Comparison of ENCODE assay signal across 8 mouse cellular contexts in genomic region chr2:25982052-25982425, GRCm38 (mm10). TPM values are rescaled to one million over a fixed set of nuclear protein-coding genes. Genes with fewer than 3 reads are reported as not detected.
DNase-seq lines count a peak whose midpoint lies in the region; ATAC-seq lines count a peak whose summit lies in the region.

No protein-coding gene starts in this region.

- H3K27ac ChIP-seq in neural tube, embryonic 11.5 days (ENCODE audit: low read depth, low read length), result no peak overlapping the region; the same call in 1 of the 2 replicates
- H3K27ac ChIP-seq in intestine, embryonic 16.5 days (ENCODE audit: low read length), result no peak overlapping the region
- peak overlapping the region; percentile 84 for H3K27ac ChIP-seq in liver, embryonic 13.5 days
- peak overlapping the region; percentile 94 for H3K27ac ChIP-seq in neural tube, embryonic 15.5 days (replicated peaks)

- DNase-seq in neural tube, embryonic 11.5 days (ENCODE audit: low spot score), result peak; percentile 35
- DNase-seq in neural tube, embryonic 10.5 days (ENCODE audit: extremely low spot score, low spot score), result no peak
- DNase-seq in cerebellum, postnatal 25 days, result peak; percentile 77 to 86
- DNase-seq in gastrocnemius, postnatal 36 days, result peak; percentile 44 to 52
- DNase-seq in liver, embryonic 13.5 days, result peak; percentile 29
- peak; percentile 49 for DNase-seq in urinary bladder, adult 2 months (ENCODE audit: low spot score)

- H3K27me3 ChIP-seq in neural tube, embryonic 11.5 days (ENCODE audit: control insufficient read depth, insufficient read depth, low read length), result no peaks in the 10 kb centered on the region
- H3K27me3 ChIP-seq in intestine, embryonic 16.5 days (replicated peaks; ENCODE audit: control insufficient read depth, insufficient read depth, low read length), result no peaks in the 10 kb centered on the region
- H3K27me3 ChIP-seq in liver, embryonic 13.5 days, result peaks cover 13% of the 10 kb centered on the region; the same call in 1 of the 2 replicates
- H3K27me3 ChIP-seq in neural tube, embryonic 15.5 days (replicated peaks), result no peaks in the 10 kb centered on the region

- peak overlapping the region; percentile 87 for H3K4me2 ChIP-seq in neural tube, embryonic 11.5 days (ENCODE audit: low read depth)
- peak overlapping the region; percentile 92 for H3K4me2 ChIP-seq in intestine, embryonic 16.5 days (ENCODE audit: low read depth, low read length)
- H3K4me2 ChIP-seq in liver, embryonic 13.5 days, result peak overlapping the region; percentile 95
- H3K4me2 ChIP-seq in neural tube, embryonic 15.5 days, result peak overlapping the region; percentile 80

- no peaks in the 10 kb centered on the region for H3K9me3 ChIP-seq in neural tube, embryonic 11.5 days (ENCODE audit: control insufficient read depth, low read length)
- H3K9me3 ChIP-seq in intestine, embryonic 16.5 days (ENCODE audit: control insufficient read depth, low read length), result no peaks in the 10 kb centered on the region
- no peaks in the 10 kb centered on the region for H3K9me3 ChIP-seq in liver, embryonic 13.5 days (replicated peaks)
- H3K9me3 ChIP-seq in neural tube, embryonic 15.5 days (replicated peaks), result no peaks in the 10 kb centered on the region

- H3K9ac ChIP-seq in neural tube, embryonic 11.5 days (ENCODE audit: low read length), result peak overlapping the region; percentile 98
- peak overlapping the region; percentile 90 for H3K9ac ChIP-seq in intestine, embryonic 16.5 days (ENCODE audit: low read depth, low read length)
- peak overlapping the region; percentile 96 for H3K9ac ChIP-seq in liver, embryonic 13.5 days
- H3K9ac ChIP-seq in neural tube, embryonic 15.5 days (replicated peaks), result peak overlapping the region; percentile 97

- no peak for ATAC-seq in neural tube, embryonic 11.5 days (ENCODE audit: insufficient read depth, low FRiP score, low TSS enrichment)
- no peak for ATAC-seq in intestine, embryonic 16.5 days
- ATAC-seq in liver, embryonic 13.5 days (ENCODE audit: low read depth), result no peak
- ATAC-seq in neural tube, embryonic 15.5 days (ENCODE audit: low FRiP score), result no peak

- WGBS in neural tube, embryonic 11.5 days, result 1% methylated on average over 16 of the region's 16 CpGs
- WGBS in intestine, embryonic 16.5 days, result 0% methylated on average over 16 of the region's 16 CpGs
- WGBS in liver, embryonic 13.5 days (ENCODE audit: insufficient replicate concordance), result 2% methylated on average over 16 of the region's 16 CpGs
- WGBS in neural tube, embryonic 15.5 days, result under 1% methylated on average over 16 of the region's 16 CpGs

- peak overlapping the region; percentile 97 for H3K4me3 ChIP-seq in neural tube, embryonic 11.5 days (ENCODE audit: low read depth, low read length)
- peak overlapping the region; percentile 94 for H3K4me3 ChIP-seq in intestine, embryonic 16.5 days (ENCODE audit: low read length)
- H3K4me3 ChIP-seq in liver, embryonic 13.5 days (replicated peaks), result peak overlapping the region; percentile 95
- peak overlapping the region; percentile 73 for H3K4me3 ChIP-seq in neural tube, embryonic 15.5 days (replicated peaks)

- intact Hi-C loops in gastrocnemius, postnatal 36 days (cut with DNase I), result no loop called here

- no peaks in the 10 kb centered on the region for H3K36me3 ChIP-seq in neural tube, embryonic 11.5 days (ENCODE audit: control insufficient read depth, insufficient read depth, low read length)
- no peaks in the 10 kb centered on the region for H3K36me3 ChIP-seq in intestine, embryonic 16.5 days (ENCODE audit: control insufficient read depth, insufficient read depth, low read length)
- H3K36me3 ChIP-seq in liver, embryonic 13.5 days, result peaks cover 3% of the 10 kb centered on the region; the same call in 1 of the 2 replicates
- no peaks in the 10 kb centered on the region for H3K36me3 ChIP-seq in neural tube, embryonic 15.5 days

- H3K4me1 ChIP-seq in neural tube, embryonic 11.5 days (ENCODE audit: control insufficient read depth, insufficient read depth, low read length), result peaks cover 20% of the 10 kb centered on the region
- peaks cover 35% of the 10 kb centered on the region for H3K4me1 ChIP-seq in intestine, embryonic 16.5 days (ENCODE audit: control insufficient read depth, insufficient read depth, low read length)
- H3K4me1 ChIP-seq in liver, embryonic 13.5 days (replicated peaks), result peaks cover 62% of the 10 kb centered on the region
- peaks cover 58% of the 10 kb centered on the region for H3K4me1 ChIP-seq in neural tube, embryonic 15.5 days

RNA-seq across cellular contexts. Expression of gene Camsap1, which starts 1.0 kb away (rescaled TPM):
- polyA plus RNA-seq in neural tube, embryonic 11.5 days (2014; fragmentation: Nextera tagmentation; extraction: Ambion mirVana), result 60.4 and 62.1 TPM in 2 replicates
- 10 to 100 TPM; 34.3 to 34.9 TPM for total RNA-seq in gastrocnemius, postnatal 36 days (2021)
- 3.3 and 4.2 TPM in 2 replicates for polyA plus RNA-seq in intestine, embryonic 16.5 days (2015; fragmentation: Nextera tagmentation; extraction: Ambion mirVana)
- 4.1 and 5.4 TPM in 2 replicates for polyA plus RNA-seq in liver, embryonic 13.5 days (2015; fragmentation: Nextera tagmentation; extraction: Ambion mirVana)
- polyA plus RNA-seq in neural tube, embryonic 15.5 days (2015; fragmentation: Nextera tagmentation; extraction: Ambion mirVana), result 42.3 and 61.6 TPM in 2 replicates
- 7.4 and 12.4 TPM in 2 replicates for polyA plus RNA-seq in urinary bladder, adult 2 months (2012; rRNA removed)

RNA-seq across cellular contexts. Expression of gene Ubac1, which starts 39.5 kb away (rescaled TPM):
- 107 and 114 TPM in 2 replicates for polyA plus RNA-seq in neural tube, embryonic 11.5 days (2014; fragmentation: Nextera tagmentation; extraction: Ambion mirVana)
- 100 to 1,000 TPM; 197 to 239 TPM for total RNA-seq in gastrocnemius, postnatal 36 days (2021)
- polyA plus RNA-seq in intestine, embryonic 16.5 days (2015; fragmentation: Nextera tagmentation; extraction: Ambion mirVana), result 75.8 and 80.1 TPM in 2 replicates
- polyA plus RNA-seq in liver, embryonic 13.5 days (2015; fragmentation: Nextera tagmentation; extraction: Ambion mirVana), result 488 and 502 TPM in 2 replicates
- 138 and 148 TPM in 2 replicates for polyA plus RNA-seq in neural tube, embryonic 15.5 days (2015; fragmentation: Nextera tagmentation; extraction: Ambion mirVana)
- polyA plus RNA-seq in urinary bladder, adult 2 months (2012; rRNA removed), result 56.6 and 62.4 TPM in 2 replicates

Comparison
In these comparisons a context has a peak if more than half of its experiments do, and no peak if none do; other contexts are left out.
1. H3K27ac ChIP-seq: peak in liver, embryonic 13.5 days (single experiment) and neural tube, embryonic 15.5 days (single experiment); none in neural tube, embryonic 11.5 days (single experiment) and intestine, embryonic 16.5 days (single experiment).
2. Peak in every context shown above with its lines, with median percentiles within 50 percentile points of each other: H3K4me2 ChIP-seq, H3K4me3 ChIP-seq and H3K9ac ChIP-seq.